Mouse (Mus musculus) embryonic stem cell, embryonic (primary cell): ENCODE results near the gene Lrrc58.

Source experiments
- CTCF ChIA-PET, 4 experiments: fragments of 300-600 bp in 2 of 4; fragments of 350-600 bp in 2 of 4; sonication (Branson Sonifier 250); formaldehyde crosslinking; loops; one replicate each; lab custom pipeline; 2022; ENCODE audit warnings: inconsistent platforms in 2 of 4; lab: Charles Lee
- POLR2A ChIA-PET, 4 experiments: fragments of 300-600 bp in 2 of 4; fragments of 350-600 bp in 2 of 4; sonication (Branson Sonifier 250); formaldehyde crosslinking; loops; one replicate each; lab custom pipeline; 2022; ENCODE audit warnings: antibody characterized with exemption in 4 of 4, inconsistent platforms in 1 of 4; lab: Charles Lee

The Lrrc58 gene

DNA sequence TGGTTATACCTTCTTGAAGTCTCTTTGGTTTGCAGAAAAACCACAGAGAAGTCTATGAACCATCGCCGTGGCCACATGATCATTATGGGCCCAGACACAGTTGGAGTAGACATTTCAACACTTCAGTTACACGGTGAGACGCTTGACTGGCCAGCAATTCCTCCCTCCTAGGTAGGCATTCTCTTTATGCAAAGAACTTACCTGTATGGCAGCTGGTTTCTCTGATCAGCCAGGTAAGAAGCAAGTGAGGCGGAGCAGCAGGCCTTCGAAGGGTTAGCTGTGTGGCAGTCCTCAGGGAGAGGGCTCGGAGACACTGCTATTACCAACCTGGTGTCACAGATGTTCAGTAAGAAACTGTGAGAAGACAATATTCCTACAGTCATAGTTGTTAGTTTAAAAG is 8.0 kb upstream of the Lrrc58 start:
- POLR2A ChIA-PET = interaction anchor here in 1 of 4 experiments (0.7 to 1.5 kb wide), 2 partner anchors 8 to 385 kb away, joined by 3 to 5 read pairs; partner anchors contain the start of gene Lrrc58

DNA sequence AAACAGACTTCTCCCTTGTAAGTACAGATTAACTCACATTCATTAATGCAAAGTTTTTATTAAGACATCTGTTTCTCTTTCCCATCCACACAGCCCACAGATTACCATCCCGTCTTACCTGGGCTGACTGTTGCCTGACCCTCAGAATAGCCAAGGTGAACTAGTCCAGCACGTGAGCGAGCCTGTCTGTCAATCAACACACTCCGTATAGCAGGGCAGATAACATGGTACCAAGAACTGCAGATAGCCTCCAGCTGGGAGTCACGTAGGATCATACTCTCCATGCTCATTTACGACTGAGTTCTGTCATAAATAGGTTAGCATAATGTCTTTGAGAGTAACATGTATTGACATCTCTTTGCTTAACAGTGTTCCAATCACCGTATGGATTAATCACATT is 7.2 kb upstream of the Lrrc58 start, which contains the start of gene Gm36028:
Gene Gm36028 (minus strand): TSS at position 118 of the 400 bp plus-strand sequence.
- ChIA-PET POLR2A (no interaction called here), CTCF (no interaction called here)

More for the DNA sequence above, 8.0 kb upstream of the Lrrc58 start:
- CTCF ChIA-PET = no interaction called here

DNA sequence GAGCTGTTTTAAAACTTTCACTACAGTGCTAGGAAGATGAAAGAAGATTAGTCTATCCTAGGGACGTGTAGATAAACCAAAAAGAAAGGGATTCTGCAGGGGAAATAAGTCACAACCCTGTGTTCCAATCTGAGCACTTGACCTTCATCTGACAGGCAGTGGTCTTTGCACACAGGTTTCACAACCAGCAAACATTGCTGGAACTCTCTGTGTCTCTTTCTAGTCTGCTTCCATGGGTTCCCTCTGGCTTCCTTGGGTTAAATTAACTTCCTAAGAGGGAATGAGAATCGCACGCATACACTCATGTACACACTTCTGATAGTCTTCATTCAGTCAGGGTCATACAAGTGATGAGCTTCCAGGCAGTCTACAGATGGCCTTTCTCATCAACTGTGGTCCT is 4.3 kb upstream of the Lrrc58 start:
- ChIA-PET CTCF (no interaction called here), POLR2A (no interaction called here)

DNA sequence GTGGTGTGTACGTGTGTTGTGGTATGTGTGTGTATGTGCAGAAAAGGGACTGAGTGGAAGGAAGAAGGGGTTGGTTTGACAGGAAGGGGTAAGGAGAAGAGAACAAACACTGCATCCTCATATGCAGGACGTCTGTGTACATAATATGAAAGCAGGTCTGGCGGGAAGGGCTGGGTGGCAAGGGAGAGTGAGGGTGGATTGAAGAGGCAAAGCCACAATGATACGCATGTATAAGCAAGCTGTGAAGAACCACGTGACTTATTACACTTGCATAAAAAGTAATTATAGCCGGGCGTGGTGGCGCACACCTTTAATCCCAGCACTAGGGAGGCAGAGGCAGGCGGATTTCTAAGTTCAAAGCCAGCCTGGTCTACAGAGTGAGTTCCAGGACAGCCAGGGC is 2.3 kb upstream of the Lrrc58 start:
- CTCF ChIA-PET = interaction anchor here in 1 of 4 experiments (0.7 kb wide), 1 partner anchor 25 kb away, joined by 3 read pairs; no protein-coding TSS in a partner anchor

DNA sequence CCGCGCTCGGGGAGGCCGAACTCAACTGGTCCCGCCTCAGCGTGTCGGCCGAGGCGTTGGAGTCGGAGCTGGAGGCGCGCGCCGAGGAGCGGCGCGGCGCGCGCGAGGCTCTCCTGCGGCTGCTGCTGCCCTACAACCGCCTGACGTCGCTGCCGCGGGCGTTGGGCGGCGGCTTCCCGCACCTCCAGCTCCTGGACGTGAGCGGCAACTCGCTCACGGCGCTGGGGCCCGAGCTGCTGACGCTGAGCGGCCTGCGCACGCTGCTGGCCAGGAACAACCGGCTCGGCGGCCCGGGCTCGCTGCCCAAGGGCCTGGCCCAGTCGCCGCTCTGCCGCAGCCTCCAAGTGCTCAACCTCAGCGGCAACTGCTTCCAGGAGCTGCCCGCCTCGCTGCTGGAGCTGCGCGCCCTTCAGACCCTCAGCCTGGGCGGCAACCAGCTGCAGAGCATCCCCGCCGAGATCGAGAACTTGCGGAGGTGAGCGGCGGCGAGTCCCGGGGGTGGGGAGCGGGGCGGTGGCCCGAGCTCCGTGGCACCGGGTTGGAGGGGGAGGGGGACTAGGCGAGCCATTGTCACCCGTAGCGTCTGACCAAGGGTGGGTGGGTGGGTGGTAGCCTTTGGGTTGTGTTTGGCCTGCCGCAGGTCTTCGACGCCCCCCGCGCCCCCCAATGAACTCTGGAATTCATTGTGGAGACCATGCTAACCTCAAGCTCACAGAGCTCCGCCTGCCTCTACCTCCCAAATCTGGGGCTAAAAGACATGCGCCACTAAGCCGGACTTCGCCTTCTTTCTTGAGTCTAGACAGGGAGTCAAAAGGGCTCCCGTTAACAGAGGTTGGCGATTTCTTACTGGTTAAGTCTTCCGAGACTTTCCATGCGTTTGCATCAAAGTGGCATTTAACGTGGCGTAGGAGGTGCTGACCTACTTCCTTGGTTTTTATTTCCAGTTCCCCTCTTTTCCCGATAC is 599 bp downstream of the Lrrc58 start:
- CTCF ChIA-PET = interaction anchor here (0.5 to 2.5 kb wide), 6 partner anchors 12 to 453 kb away, joined by 3 to 8 read pairs (median 4); no protein-coding TSS in a partner anchor
- POLR2A ChIA-PET = interaction anchor here (0.6 to 3.3 kb wide), 57 partner anchors 9 to 1394 kb away, joined by 3 to 25 read pairs (median 4); partner anchors contain the start of genes Gpr156 (in 1 of the 4), Gsk3b (in 1 of the 4), Gtf2e1 (in 1 of the 4) and Iqcb1 (in 1 of the 4)

More for the DNA sequence above, 2.3 kb upstream of the Lrrc58 start:
- POLR2A ChIA-PET = interaction anchor here in 2 of 4 experiments (0.5 to 3.3 kb wide), 4 partner anchors 13 to 222 kb away, joined by 4 to 10 read pairs (median 4); no protein-coding TSS in a partner anchor

DNA sequence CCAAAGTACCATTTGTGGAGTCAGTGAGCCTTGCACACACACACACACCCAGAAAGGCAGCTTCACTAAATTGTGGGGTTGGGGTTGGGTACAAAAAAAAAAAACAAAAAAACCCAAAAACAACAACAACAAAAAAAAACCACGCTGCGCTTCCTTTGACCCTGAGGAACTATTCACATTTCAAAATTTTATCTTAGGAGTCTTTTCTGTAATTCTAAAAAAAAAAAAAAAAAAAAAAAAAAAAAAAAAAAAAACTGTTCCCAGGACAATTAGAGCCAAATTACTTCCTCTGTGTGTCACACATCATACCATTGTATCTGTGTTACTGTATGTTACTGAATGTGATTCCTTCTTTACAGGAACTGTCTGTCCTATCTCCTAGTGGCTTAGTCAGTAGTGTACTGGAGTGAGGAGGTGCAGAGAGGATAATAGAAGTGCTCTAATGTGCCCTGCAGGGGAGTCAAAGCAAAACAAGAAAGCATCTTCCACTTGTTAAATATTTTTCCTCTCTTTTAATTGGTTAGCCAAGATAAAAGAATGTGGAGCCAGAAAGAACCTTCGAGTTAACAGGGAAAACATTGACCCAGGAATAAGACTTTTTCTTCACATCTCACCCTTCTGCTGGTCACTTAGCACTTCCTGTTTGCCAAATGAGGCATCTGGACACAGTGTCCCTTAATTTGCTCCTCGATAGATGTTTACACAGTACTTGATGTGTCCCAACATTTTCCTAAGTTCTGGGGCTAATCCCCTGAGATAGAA is 1.5 kb downstream of the Lrrc58 start:
- ChIA-PET POLR2A (interaction anchor here (0.6 to 2.8 kb wide), 25 partner anchors 8 to 1260 kb away, joined by 3 to 25 read pairs (median 5); partner anchors contain the start of gene Gsk3b (in 1 of the 4)), CTCF (interaction anchor here in 3 of 4 experiments (0.5 to 2.5 kb wide), 3 partner anchors 21 to 55 kb away, joined by 4 to 8 read pairs (median 8); no protein-coding TSS in a partner anchor)

DNA sequence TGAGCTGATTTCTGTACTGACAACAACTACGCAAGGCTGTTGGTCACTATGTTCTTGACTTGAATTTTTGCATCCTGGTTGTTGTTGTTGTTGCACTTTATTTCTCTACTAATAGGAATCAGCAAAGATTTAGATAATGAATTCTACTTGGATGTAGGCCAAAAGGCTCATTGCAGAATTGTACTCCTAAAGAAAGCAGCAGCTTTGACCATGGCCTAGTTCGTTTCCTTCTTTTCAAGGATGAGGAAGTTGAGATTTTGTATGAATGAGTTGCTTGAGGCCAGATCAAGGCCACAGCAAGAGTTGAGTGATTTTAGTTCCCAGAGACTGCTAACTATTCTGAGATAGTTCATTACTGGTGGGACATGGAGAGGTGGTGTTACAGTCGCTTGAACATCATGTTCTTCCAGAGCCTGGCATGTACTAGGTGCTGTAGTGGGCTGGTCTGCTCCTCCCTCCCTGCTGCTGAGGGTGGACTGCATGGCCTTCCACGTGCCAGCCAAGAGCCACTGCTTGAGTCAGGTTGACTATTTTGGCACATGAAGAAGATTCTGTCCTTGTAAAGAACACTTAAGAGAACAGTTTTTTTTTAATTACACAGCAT is 3.0 kb downstream of the Lrrc58 start:
- POLR2A ChIA-PET = no interaction called here
- CTCF ChIA-PET = no interaction called here

DNA sequence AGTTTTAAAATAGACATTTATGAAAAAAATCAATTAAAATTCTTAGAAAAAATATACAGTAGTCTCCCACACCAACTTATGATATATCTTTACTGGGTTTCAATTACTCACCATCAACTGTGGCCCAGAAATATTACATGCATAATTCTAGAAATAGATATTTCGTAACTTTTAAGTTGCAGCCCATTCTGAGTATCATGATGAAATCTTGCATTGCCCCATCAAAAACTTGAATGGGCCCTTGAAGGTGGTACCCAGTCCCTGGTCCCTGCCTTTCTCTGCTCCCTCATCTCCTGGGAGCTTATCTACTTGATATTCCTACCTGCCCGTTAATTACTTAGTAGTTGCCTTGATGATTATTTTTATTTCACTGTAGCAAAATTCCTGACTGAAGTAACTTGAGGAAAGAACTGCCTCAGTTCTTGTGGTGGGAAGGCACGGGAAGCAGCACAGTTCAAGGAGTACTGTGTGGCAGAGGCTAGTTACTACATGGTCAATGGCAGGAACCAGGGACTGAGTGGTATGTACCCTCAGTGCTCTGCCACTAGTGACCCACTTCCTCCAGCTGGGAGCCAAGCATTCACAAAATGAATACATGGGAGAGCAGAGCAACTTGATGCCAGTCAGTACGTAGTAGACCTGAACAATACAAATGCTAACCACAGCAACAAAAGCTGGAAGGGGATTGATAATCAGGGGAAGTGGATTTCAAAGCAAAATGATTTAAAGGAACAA is 6.5 kb downstream of the Lrrc58 start:
- ChIA-PET CTCF (interaction anchor here in 1 of 4 experiments (1.4 kb wide), 1 partner anchor 61 kb away, joined by 3 read pairs; no protein-coding TSS in a partner anchor), POLR2A (interaction anchor here in 1 of 4 experiments (1.1 kb wide), 2 partner anchors 11 to 37 kb away, joined by 3 to 5 read pairs; no protein-coding TSS in a partner anchor)

DNA sequence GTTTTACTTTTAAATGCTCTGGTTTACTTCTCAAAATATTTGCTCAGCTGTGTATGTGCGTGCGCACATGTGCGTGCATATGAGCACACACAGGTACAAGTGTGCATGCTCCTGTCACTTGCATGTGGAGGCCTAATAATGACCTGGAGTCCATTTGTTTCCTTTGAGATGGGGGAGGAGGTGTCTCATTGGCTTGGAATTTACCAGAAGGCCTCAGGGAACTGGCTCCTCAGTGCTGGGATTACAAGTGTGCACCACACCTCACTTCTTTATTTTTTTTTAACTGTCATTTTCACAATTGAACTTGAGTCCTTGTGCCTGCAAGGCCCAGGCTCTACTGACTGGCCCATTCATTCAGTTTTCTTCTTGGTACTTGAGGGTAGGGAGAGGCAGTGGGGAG is 9.2 kb downstream of the Lrrc58 start:
- POLR2A ChIA-PET = interaction anchor here in 3 of 4 experiments (0.6 to 4.5 kb wide), 6 partner anchors 9 to 211 kb away, joined by 3 to 25 read pairs (median 5); partner anchors contain the start of genes Lrrc58 (in 2 of the 3) and Gsk3b (in 1 of the 3)
- CTCF ChIA-PET = interaction anchor here in 1 of 4 experiments (0.6 kb wide), 1 partner anchor 21 kb away, joined by 3 read pairs; no protein-coding TSS in a partner anchor

DNA sequence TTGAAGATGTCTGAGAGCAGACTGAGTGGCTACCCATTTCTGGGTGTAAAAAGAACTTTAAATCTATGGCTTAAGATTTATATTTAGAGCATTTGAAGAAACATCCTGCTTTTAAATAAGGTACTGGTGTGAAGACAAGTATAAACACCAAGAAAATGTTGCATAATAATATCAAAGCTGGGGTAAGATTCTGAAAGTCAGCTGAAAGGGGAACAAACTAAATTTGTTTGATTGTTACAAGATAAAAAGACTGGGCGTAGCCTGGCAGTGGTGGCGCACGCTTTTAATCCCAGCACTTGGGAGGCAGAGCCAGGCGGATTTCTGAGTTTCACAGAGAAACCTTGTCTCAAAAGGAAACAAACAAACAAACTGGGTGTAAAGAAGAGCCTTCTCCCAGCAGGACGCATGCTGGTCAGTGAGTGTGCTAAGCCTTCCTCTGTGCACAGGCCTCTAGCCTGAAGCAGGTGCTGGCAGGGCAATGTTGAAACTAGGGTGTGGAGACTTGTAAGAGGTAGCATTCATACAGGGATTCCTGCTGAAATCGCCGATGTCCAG is 10.8 kb downstream of the Lrrc58 start:
- ChIA-PET CTCF (no interaction called here), POLR2A (interaction anchor here (1.0 to 4.5 kb wide), 7 partner anchors 10 to 48 kb away, joined by 3 to 25 read pairs (median 4); partner anchors contain the start of gene Lrrc58 (in 2 of the 4))

DNA sequence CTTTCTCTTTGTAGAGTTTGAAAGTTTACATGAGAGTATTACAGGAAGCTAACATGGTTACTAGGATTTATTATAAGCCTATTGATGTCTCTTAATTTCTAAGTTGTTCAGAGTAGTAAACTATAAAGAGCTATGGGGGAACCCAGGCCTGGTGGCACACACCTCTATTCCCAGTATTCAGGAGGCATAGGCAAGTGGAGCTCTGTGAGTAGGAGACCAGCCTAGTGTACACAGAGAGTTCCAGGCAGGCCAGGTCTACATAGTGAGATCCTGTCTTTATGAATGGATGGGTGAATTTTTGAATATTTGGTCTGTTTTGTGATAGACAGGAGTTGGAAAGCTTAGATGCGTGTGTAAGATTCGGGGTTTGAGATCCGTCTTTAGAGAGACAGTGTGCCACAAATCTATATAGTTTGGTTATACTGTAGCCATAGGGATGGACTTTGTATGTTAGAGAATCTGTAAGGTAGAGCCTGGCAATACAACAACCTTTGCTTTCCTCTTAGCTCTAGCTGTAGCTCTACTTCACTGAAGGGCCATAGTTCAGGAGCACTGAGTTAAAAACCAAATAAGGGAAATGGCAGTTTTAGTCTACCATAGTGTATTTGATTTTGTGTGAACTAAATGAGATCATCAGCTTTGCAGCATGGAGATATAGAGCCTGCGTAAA is 11.7 kb downstream of the Lrrc58 start:
- ChIA-PET CTCF (no interaction called here), POLR2A (interaction anchor here in 2 of 4 experiments (4.3 to 4.5 kb wide), 2 partner anchors 12 kb away, joined by 18 to 25 read pairs; partner anchors contain the start of gene Lrrc58 (in 2 of the 2))

DNA sequence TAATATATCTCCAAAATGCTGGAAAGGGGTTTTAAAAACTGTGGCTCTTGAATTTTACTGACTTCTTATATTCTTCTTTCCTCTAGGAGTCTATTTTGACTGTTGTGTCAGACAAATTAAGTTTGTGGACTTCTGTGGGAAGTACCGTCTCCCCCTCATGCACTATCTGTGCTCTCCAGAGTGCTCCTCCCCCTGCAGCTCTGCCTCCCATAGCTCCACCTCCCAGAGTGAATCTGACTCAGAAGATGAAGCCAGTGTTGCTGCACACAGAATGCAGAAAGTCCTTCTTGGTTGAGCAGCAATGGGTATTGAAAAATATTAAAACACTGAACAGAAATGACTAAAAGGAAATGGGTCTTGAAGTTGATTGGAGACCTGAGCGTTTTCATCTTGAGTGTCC is 13.0 kb downstream of the Lrrc58 start:
- ChIA-PET CTCF (no interaction called here), POLR2A (interaction anchor here in 2 of 4 experiments (1.1 to 1.2 kb wide), 2 partner anchors 12 to 13 kb away, joined by 6 read pairs; partner anchors contain the start of gene Lrrc58 (in 1 of the 2))

DNA sequence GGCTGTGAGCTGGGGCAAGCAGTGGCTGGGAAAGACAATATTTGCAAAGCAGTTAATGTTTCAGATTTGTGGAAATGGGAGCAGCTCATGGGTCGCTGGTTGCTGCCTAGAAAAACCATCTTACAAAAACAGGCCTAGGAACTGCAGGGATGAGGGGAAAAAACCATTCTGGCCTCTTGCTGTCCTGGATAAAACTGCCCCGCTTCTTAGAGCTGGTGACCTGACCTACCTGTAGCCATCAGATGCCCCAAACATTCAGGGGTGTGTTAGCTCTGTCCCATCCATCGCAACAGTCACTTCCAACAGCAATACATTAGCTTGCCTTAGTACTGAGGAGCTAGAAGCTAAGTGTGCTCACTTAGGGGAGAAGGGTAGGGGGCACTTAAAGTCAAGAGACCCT is 20.8 kb downstream of the Lrrc58 start:
- POLR2A ChIA-PET = interaction anchor here in 2 of 4 experiments (0.7 to 1.0 kb wide), 2 partner anchors 12 to 21 kb away, joined by 3 read pairs; no protein-coding TSS in a partner anchor
- CTCF ChIA-PET = no interaction called here

DNA sequence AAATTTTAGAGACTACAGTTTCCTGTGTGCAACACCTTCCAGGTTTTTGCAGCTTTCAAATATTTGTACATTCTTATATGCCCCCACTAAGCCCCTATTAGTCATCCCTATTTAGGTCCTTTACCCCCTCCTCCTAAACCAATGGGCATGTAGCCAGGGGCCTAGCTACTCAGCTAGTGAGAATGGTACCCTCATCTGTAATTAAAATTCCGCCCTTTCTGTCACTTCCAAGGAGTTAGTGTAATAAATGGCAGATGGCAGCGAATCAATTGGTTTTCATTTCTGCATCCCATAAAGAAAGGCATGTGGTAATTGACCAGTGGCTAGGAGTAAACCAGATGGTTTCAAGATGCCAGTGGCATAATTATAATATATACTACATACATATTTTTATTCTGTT is 24.5 kb downstream of the Lrrc58 start:
- CTCF ChIA-PET = no interaction called here

DNA sequence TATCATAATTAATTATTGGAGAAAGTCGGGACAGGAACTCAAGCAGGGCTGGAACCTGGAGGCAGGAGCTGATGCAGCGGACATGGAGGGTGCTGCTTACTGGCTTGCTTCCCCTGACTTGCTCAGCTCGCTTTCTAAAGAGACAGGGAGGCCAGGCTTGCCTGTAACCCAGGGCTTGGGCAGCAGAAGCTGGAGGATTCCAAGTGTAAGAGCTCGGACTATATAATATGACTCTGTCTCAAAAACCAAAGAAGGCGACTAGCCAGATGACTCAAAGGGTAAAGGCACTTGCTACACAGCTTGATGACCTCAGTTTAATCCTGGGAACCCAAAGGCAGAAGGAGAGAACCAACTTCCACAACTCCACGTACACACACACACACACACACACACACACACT is 25.2 kb downstream of the Lrrc58 start:
- POLR2A ChIA-PET = no interaction called here
- CTCF ChIA-PET = no interaction called here

More for the DNA sequence above, 24.5 kb downstream of the Lrrc58 start:
- POLR2A ChIA-PET = interaction anchor here in 1 of 4 experiments (0.7 kb wide), 1 partner anchor 24 kb away, joined by 3 read pairs; no protein-coding TSS in a partner anchor

DNA sequence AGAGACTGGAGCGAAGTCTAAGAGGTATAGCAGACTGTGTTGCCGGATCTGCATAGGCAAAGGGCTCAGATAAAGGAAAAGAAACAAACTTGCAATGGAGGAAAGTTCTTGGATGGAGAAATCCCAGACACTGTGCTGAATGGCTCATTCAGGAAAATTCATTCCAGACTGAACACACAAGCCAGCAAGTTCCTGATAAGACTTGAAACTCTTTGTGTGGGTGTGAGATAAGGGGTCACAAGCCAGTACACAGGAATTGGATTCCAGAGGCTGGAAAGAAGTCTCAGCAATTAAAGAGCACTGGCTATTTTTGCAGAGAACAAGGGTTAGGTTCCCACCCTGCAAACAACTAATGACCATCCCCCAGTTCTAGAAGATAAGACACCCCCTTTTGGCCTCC is 25.8 kb downstream of the Lrrc58 start:
- POLR2A ChIA-PET = interaction anchor here in 2 of 4 experiments (0.6 to 1.1 kb wide), 2 partner anchors 25 to 80 kb away, joined by 4 read pairs; no protein-coding TSS in a partner anchor
- CTCF ChIA-PET = no interaction called here
